Mouse (Mus musculus) yolk sac, embryonic 10.5 days (tissue): ENCODE data around the gene Lix1.

ENCODE experiments used
- DNase-seq: peaks from one replicate; pipeline ENCODE4 v3.0.0-alpha.2; 2017; ENCODE audit warnings: low spot score

Lix1 gene

GRCm38 (mm10) chr17:17402222-17403004 is at the start of gene Lix1:
Gene Lix1 (plus strand): TSS chr17:17402672.
- DNase-seq: peak; percentile 28

- DNase-seq: no peak
Observed at GRCm38 (mm10) chr17:17373550-17373917, 28.9 kb upstream of the Lix1 start.

GRCm38 (mm10) chr17:17373918-17374910 is 28.3 kb upstream of the Lix1 start, which contains the start of gene Riok2:
Gene Riok2 (plus strand): TSS chr17:17374309.
- DNase-seq: peak; percentile 96

GRCm38 (mm10) chr17:17375581-17375980 is 26.9 kb upstream of the Lix1 start:
- no peak for DNase-seq

GRCm38 (mm10) chr17:17383703-17384102 is 18.8 kb upstream of the Lix1 start:
- DNase-seq: no peak

GRCm38 (mm10) chr17:17384502-17384901 is 18.0 kb upstream of the Lix1 start:
- DNase-seq: no peak

- no peak for DNase-seq
Observed at GRCm38 (mm10) chr17:17386117-17386516, 16.4 kb upstream of the Lix1 start.

GRCm38 (mm10) chr17:17391823-17392222 is 10.6 kb upstream of the Lix1 start:
- no peak for DNase-seq

GRCm38 (mm10) chr17:17392863-17393262 is 9.6 kb upstream of the Lix1 start:
- DNase-seq: no peak

- no peak for DNase-seq
Observed at GRCm38 (mm10) chr17:17393300-17393699, 9.2 kb upstream of the Lix1 start.

GRCm38 (mm10) chr17:17394336-17394735 is 8.1 kb upstream of the Lix1 start:
- DNase-seq: peak; percentile 55

- DNase-seq: no peak
Observed at GRCm38 (mm10) chr17:17396869-17397268, 5.6 kb upstream of the Lix1 start.

GRCm38 (mm10) chr17:17398664-17399063 is 3.8 kb upstream of the Lix1 start:
- no peak for DNase-seq

GRCm38 (mm10) chr17:17403038-17403437 is 566 bp downstream of the Lix1 start:
- DNase-seq: no peak

GRCm38 (mm10) chr17:17403578-17404112 is 1.2 kb downstream of the Lix1 start:
- DNase-seq: no peak

- no peak for DNase-seq
Observed at GRCm38 (mm10) chr17:17404811-17405544, 2.5 kb downstream of the Lix1 start.

- DNase-seq: no peak
Observed at GRCm38 (mm10) chr17:17405606-17406005, 3.1 kb downstream of the Lix1 start.

GRCm38 (mm10) chr17:17408137-17408536 is 5.7 kb downstream of the Lix1 start:
- no peak for DNase-seq

- no peak for DNase-seq
Observed at GRCm38 (mm10) chr17:17408720-17409478, 6.4 kb downstream of the Lix1 start.

- no peak for DNase-seq
Observed at GRCm38 (mm10) chr17:17409601-17410000, 7.1 kb downstream of the Lix1 start.

- DNase-seq: no peak
Observed at GRCm38 (mm10) chr17:17411443-17411842, 9.0 kb downstream of the Lix1 start.
